8 mouse cellular contexts compared by ENCODE assay signal in genomic region chr7:16174597-16175541, GRCm38 (mm10). TPM values are rescaled to one million over a fixed set of nuclear protein-coding genes. Genes with fewer than 3 reads are reported as not detected.
A peak's percentile ranks its signal among the peaks of the same experiment; 100 is the strongest.
DNase-seq lines count a peak whose midpoint lies in the region; ATAC-seq and TF ChIP-seq lines count a peak whose summit lies in the region.

Meis3 (plus strand) TSS chr7:16175090.

- H3K27me3 ChIP-seq in C2C12 (ENCODE audit: control insufficient read depth, insufficient read depth, insufficient read length) = peaks cover 29% of the 10 kb centered on the region
- no peaks in the 10 kb centered on the region for H3K27me3 ChIP-seq in heart, embryonic 11.5 days (ENCODE audit: control insufficient read depth, insufficient read depth, low read length)
- H3K27me3 ChIP-seq in neural tube, embryonic 15.5 days (replicated peaks) = no peaks in the 10 kb centered on the region

- H3K9ac ChIP-seq in heart, embryonic 11.5 days (ENCODE audit: low read depth, low read length) = peak within 1 kb of the TSS; percentile 58
- peak within 1 kb of the TSS; percentile 77 for H3K9ac ChIP-seq in neural tube, embryonic 15.5 days (replicated peaks)

- peak within 1 kb of the TSS; percentile 30 for H3K4me3 ChIP-seq in C2C12 (ENCODE audit: insufficient read depth, poor library complexity, severe bottlenecking)
- H3K4me3 ChIP-seq in heart, embryonic 11.5 days (ENCODE audit: low read depth, low read length) = peak within 1 kb of the TSS; percentile 53
- peak within 1 kb of the TSS; percentile 77 for H3K4me3 ChIP-seq in neural tube, embryonic 15.5 days (replicated peaks)

- peak within 1 kb of the TSS; percentile 65 for H3K4me2 ChIP-seq in heart, embryonic 11.5 days
- H3K4me2 ChIP-seq in neural tube, embryonic 15.5 days = peak within 1 kb of the TSS; percentile 66

- no peak for TF ChIP-seq CTCF in C2C12 (IDR thresholded peaks at IDR 0.05; ENCODE audit: control insufficient read depth, insufficient read depth, insufficient read length)

- H3K79me2 ChIP-seq in C2C12 (ENCODE audit: control insufficient read depth, insufficient read depth) = no peaks in the 10 kb centered on the region

- under 1% methylated on average over 36 of the region's 42 CpGs for WGBS in heart, embryonic 11.5 days (ENCODE audit: insufficient replicate concordance)
- under 1% methylated on average over 42 of the region's 42 CpGs for WGBS in neural tube, embryonic 15.5 days

- H3K4me1 ChIP-seq in heart, embryonic 11.5 days (ENCODE audit: control insufficient read depth, insufficient read depth, low read length) = peaks cover 2% of the 10 kb centered on the region; the same call in 1 of the 2 replicates
- H3K4me1 ChIP-seq in neural tube, embryonic 15.5 days = peaks cover 51% of the 10 kb centered on the region

- peak; percentile 74 for ATAC-seq in heart, embryonic 11.5 days (replicated peaks; ENCODE audit: insufficient number of reproducible peaks, low FRiP score, low TSS enrichment)
- peak; percentile 86 for ATAC-seq in neural tube, embryonic 15.5 days (ENCODE audit: low FRiP score)

- H3K79me3 ChIP-seq in C2C12 (ENCODE audit: low read depth) = no peaks in the 10 kb centered on the region

- H3ac ChIP-seq in C2C12 (ENCODE audit: control insufficient read depth, insufficient read length, low read depth) = peak within 1 kb of the TSS; percentile 97

- H3K36me3 ChIP-seq in C2C12 (ENCODE audit: control insufficient read depth, insufficient read depth) = no peaks in the 10 kb centered on the region
- peaks cover 9% of the 10 kb centered on the region for H3K36me3 ChIP-seq in heart, embryonic 11.5 days (ENCODE audit: control insufficient read depth, insufficient read depth, low read length)
- H3K36me3 ChIP-seq in neural tube, embryonic 15.5 days = peaks cover 25% of the 10 kb centered on the region

- no peaks in the 10 kb centered on the region for H3K9me3 ChIP-seq in heart, embryonic 11.5 days (replicated peaks; ENCODE audit: control insufficient read depth, low read length)
- no peaks in the 10 kb centered on the region for H3K9me3 ChIP-seq in neural tube, embryonic 15.5 days (replicated peaks)

- no peak within 1 kb of the TSS for H3K27ac ChIP-seq in heart, embryonic 11.5 days (ENCODE audit: low read depth, low read length)
- peak within 1 kb of the TSS; percentile 86 for H3K27ac ChIP-seq in neural tube, embryonic 15.5 days (replicated peaks)

- DNase-seq in adipocyte (ENCODE audit: low spot score) = peak; percentile 47
- peak; percentile 85 for DNase-seq in embryo, embryonic 9.5 days (ENCODE audit: extremely low spot score)
- peak; percentile 38 to 54 for DNase-seq in kidney, postnatal 25 days
- peak; percentile 31 to 42 for DNase-seq in lung, adult 18-20 months
- peak; percentile 65 to 76 for DNase-seq in thymus, postnatal 36 days

TF ChIP-seq in C2C12, 6 proteins besides CTCF, POLR2A, EP300 and RAD21:
- TF ChIP-seq MYOD1 (IDR thresholded peaks at IDR 0.05; ENCODE audit: control insufficient read depth, insufficient read length, low read depth) (no peak), CEBPB (IDR thresholded peaks at IDR 0.05; ENCODE audit: low read depth) (no peak), MYOG (IDR thresholded peaks at IDR 0.05; ENCODE audit: control insufficient read depth, extremely low read depth, insufficient read length) (no peak), FOSL1 (IDR thresholded peaks at IDR 0.05; ENCODE audit: insufficient read depth, low read length, poor library complexity, severe bottlenecking) (no peak), USF1 (IDR thresholded peaks at IDR 0.05; ENCODE audit: low read depth) (no peak), MAX (IDR thresholded peaks at IDR 0.05) (no peak)

RNA-seq across cellular contexts. Expression of gene Meis3, which starts in this region (rescaled TPM):
- polyA plus RNA-seq in C2C12 (2012; fragmentation: generic; extraction: Trizol) = 4.5 TPM
- 19.7 and 22.8 TPM in 2 replicates for polyA plus RNA-seq in heart, embryonic 11.5 days (2014; fragmentation: Nextera tagmentation; extraction: Ambion mirVana)
- polyA plus RNA-seq in neural tube, embryonic 15.5 days (2015; fragmentation: Nextera tagmentation; extraction: Ambion mirVana) = 104 and 126 TPM in 2 replicates
